Mouse (Mus musculus) kidney, embryonic 15.5 days (tissue): ENCODE results near the gene Sdccag8. TPM values are rescaled to one million over a fixed set of nuclear protein-coding genes. Genes with fewer than 3 reads are reported as not detected.

Experiments
- ATAC-seq: fragments of 200-750 bp; cut with Nextera tagmentation; replicated peaks from 2 replicates; pipeline ENCODE4 v1.8.0; 2017; ENCODE audit warnings: moderate TSS enrichment; ENCODE audit not compliant: low FRiP score
- H3K27ac ChIP-seq: fragments of 300-500 bp; sonication (generic); 2 replicates; pipeline ENCODE4 v1.5.1; 2015; ENCODE audit warnings: mild to moderate bottlenecking, inconsistent platforms
- H3K27me3 ChIP-seq: fragments of 300-500 bp; sonication (generic); 2 replicates; pipeline ENCODE4 v1.6.1; 2015; ENCODE audit warnings: inconsistent platforms
- H3K36me3 ChIP-seq: fragments of 300-500 bp; sonication (generic); 2 replicates; pipeline ENCODE4 v1.6.1; 2015; ENCODE audit warnings: inconsistent platforms
- H3K4me1 ChIP-seq: fragments of 300-500 bp; sonication (generic); 2 replicates; pipeline ENCODE4 v1.6.1; 2015; ENCODE audit warnings: inconsistent platforms
- H3K4me2 ChIP-seq: fragments of 300-500 bp; sonication (generic); 2 replicates; pipeline ENCODE4 v1.6.1; 2015; ENCODE audit warnings: moderate library complexity, mild to moderate bottlenecking, inconsistent platforms
- H3K4me3 ChIP-seq: fragments of 300-500 bp; sonication (generic); replicated peaks from 2 replicates; pipeline ENCODE4 v1.5.1; 2015; ENCODE audit warnings: mild to moderate bottlenecking, inconsistent platforms
- H3K9ac ChIP-seq: fragments of 300-500 bp; sonication (generic); 2 replicates; pipeline ENCODE4 v1.6.1; 2015; ENCODE audit warnings: mild to moderate bottlenecking, inconsistent platforms
- H3K9me3 ChIP-seq: fragments of 300-500 bp; sonication (generic); replicated peaks from 2 replicates; pipeline ENCODE4 v1.6.1; 2016; ENCODE audit warnings: inconsistent platforms
- WGBS: fragments of 180-500 bp; shearing (Covaris S2); methylation state at CpG from one replicate; pipeline ENCODE4 v1.1.7; 2015; ENCODE audit warnings: mixed read lengths; 5-methylcytosine and 5-hydroxymethylcytosine counted together
- polyA plus RNA-seq: library from polyadenylated mRNA; unstranded; fragments of >200 nt; fragmentation: Nextera tagmentation; extraction: Ambion mirVana; gene quantifications from 2 replicates; pipeline ENCODE4 v1.2.1, GENCODE M21; 2015

Sdccag8 gene
- polyA plus RNA-seq, 1 experiment from 2014 or later: 17.1 TPM

GRCm38 (mm10) chr1:176996630-176997201, 182.3 kb downstream of the Sdccag8 start:
- no peak overlapping the region for H3K9ac ChIP-seq
- H3K27me3 ChIP-seq: no peaks in the 10 kb centered on the region
- H3K4me1 ChIP-seq: peaks cover 38% of the 10 kb centered on the region
- H3K4me3 ChIP-seq: no peak overlapping the region
- H3K27ac ChIP-seq: peak overlapping the region; percentile 54; the same call in 1 of the 2 replicates
- 47% methylated on average over 16 of the region's 16 CpGs for WGBS
- H3K4me2 ChIP-seq: peak overlapping the region; percentile 61
- no peak for ATAC-seq
- no peaks in the 10 kb centered on the region for H3K9me3 ChIP-seq
- no peaks in the 10 kb centered on the region for H3K36me3 ChIP-seq

- no peak for ATAC-seq
- WGBS: 49% methylated on average over 6 of the region's 6 CpGs
- H3K27ac ChIP-seq: peak overlapping the region; percentile 54; the same call in 1 of the 2 replicates
Measured at GRCm38 (mm10) chr1:176997254-176997653, 182.8 kb downstream of the Sdccag8 start.

GRCm38 (mm10) chr1:176997711-176998689, 183.5 kb downstream of the Sdccag8 start:
- peak overlapping the region; percentile 30 for H3K4me3 ChIP-seq

More at GRCm38 (mm10) chr1:176997254-176997653, 182.8 kb downstream of the Sdccag8 start:
- Histone ChIP-seq H3K4me2 (peak overlapping the region; percentile 61), H3K9me3 (no peaks in the 10 kb centered on the region), H3K36me3 (no peaks in the 10 kb centered on the region), H3K4me1 (peaks cover 38% of the 10 kb centered on the region), H3K27me3 (no peaks in the 10 kb centered on the region), H3K9ac (no peak overlapping the region), H3K4me3 (no peak overlapping the region)

GRCm38 (mm10) chr1:176999011-176999410, 184.6 kb downstream of the Sdccag8 start:
- 13% methylated on average over 6 of the region's 6 CpGs for WGBS

More at GRCm38 (mm10) chr1:176997711-176998689, 183.5 kb downstream of the Sdccag8 start:
- Histone ChIP-seq H3K9me3 (no peaks in the 10 kb centered on the region), H3K27ac (peak overlapping the region; percentile 85), H3K4me1 (peaks cover 38% of the 10 kb centered on the region), H3K9ac (0 out of 2 replicates have a peak overlapping the region, but pooled peaks have one; percentile 29), H3K36me3 (no peaks in the 10 kb centered on the region), H3K27me3 (no peaks in the 10 kb centered on the region), H3K4me2 (peak overlapping the region; percentile 61)
- ATAC-seq: peak; percentile 81
- WGBS: 36% methylated on average over 33 of the region's 33 CpGs

GRCm38 (mm10) chr1:177002951-177003350, 188.5 kb downstream of the Sdccag8 start:
- Histone ChIP-seq H3K36me3 (no peaks in the 10 kb centered on the region), H3K4me1 (peaks cover 18% of the 10 kb centered on the region), H3K9me3 (no peaks in the 10 kb centered on the region), H3K4me3 (no peak overlapping the region), H3K4me2 (no peak overlapping the region), H3K27me3 (no peaks in the 10 kb centered on the region), H3K9ac (no peak overlapping the region), H3K27ac (no peak overlapping the region)
- no peak for ATAC-seq
- 63% methylated on average over 6 of the region's 6 CpGs for WGBS

More at GRCm38 (mm10) chr1:176999011-176999410, 184.6 kb downstream of the Sdccag8 start:
- Histone ChIP-seq H3K4me2 (no peak overlapping the region), H3K4me3 (no peak overlapping the region), H3K36me3 (no peaks in the 10 kb centered on the region), H3K9me3 (no peaks in the 10 kb centered on the region), H3K4me1 (peaks cover 38% of the 10 kb centered on the region), H3K9ac (no peak overlapping the region), H3K27me3 (no peaks in the 10 kb centered on the region), H3K27ac (peak overlapping the region; percentile 51; the same call in 1 of the 2 replicates)
- peak; percentile 77 for ATAC-seq

GRCm38 (mm10) chr1:177004041-177004741, 189.7 kb downstream of the Sdccag8 start:
- Histone ChIP-seq H3K4me2 (no peak overlapping the region), H3K9ac (no peak overlapping the region), H3K36me3 (no peaks in the 10 kb centered on the region), H3K9me3 (no peaks in the 10 kb centered on the region), H3K4me1 (peaks cover 8% of the 10 kb centered on the region), H3K27ac (no peak overlapping the region), H3K27me3 (no peaks in the 10 kb centered on the region), H3K4me3 (no peak overlapping the region)
- 72% methylated on average over 4 of the region's 4 CpGs for WGBS
- 0 out of 2 replicates have a peak, but pooled peaks have one; percentile 20 for ATAC-seq

- Histone ChIP-seq H3K9me3 (no peaks in the 10 kb centered on the region), H3K27me3 (no peaks in the 10 kb centered on the region), H3K9ac (no peak overlapping the region), H3K27ac (no peak overlapping the region), H3K4me3 (no peak overlapping the region), H3K4me2 (no peak overlapping the region), H3K36me3 (no peaks in the 10 kb centered on the region), H3K4me1 (peaks cover 4% of the 10 kb centered on the region)
- no peak for ATAC-seq
- WGBS: 75% methylated on average over 3 of the region's 3 CpGs
Measured at GRCm38 (mm10) chr1:177007405-177007804, 192.9 kb downstream of the Sdccag8 start.

- Histone ChIP-seq H3K9ac (no peak overlapping the region), H3K4me3 (no peak overlapping the region), H3K36me3 (no peaks in the 10 kb centered on the region), H3K27ac (no peak overlapping the region), H3K4me1 (peaks cover 4% of the 10 kb centered on the region), H3K4me2 (no peak overlapping the region), H3K9me3 (no peaks in the 10 kb centered on the region), H3K27me3 (no peaks in the 10 kb centered on the region)
- ATAC-seq: no peak
- WGBS: 37% methylated on average over 1 of the region's 1 CpGs
Measured at GRCm38 (mm10) chr1:177008777-177009176, 194.3 kb downstream of the Sdccag8 start.

GRCm38 (mm10) chr1:177010041-177010440, 195.6 kb downstream of the Sdccag8 start:
- Histone ChIP-seq H3K4me2 (no peak overlapping the region), H3K27ac (no peak overlapping the region), H3K9ac (no peak overlapping the region), H3K36me3 (no peaks in the 10 kb centered on the region), H3K27me3 (no peaks in the 10 kb centered on the region), H3K9me3 (no peaks in the 10 kb centered on the region), H3K4me3 (no peak overlapping the region), H3K4me1 (peaks cover 7% of the 10 kb centered on the region)
- ATAC-seq: no peak
- 58% methylated on average over 3 of the region's 3 CpGs for WGBS

GRCm38 (mm10) chr1:177010607-177011302, 196.3 kb downstream of the Sdccag8 start:
- 63% methylated on average over 6 of the region's 6 CpGs for WGBS
- no peak overlapping the region for H3K27ac ChIP-seq
- no peak overlapping the region for H3K4me3 ChIP-seq
- H3K9me3 ChIP-seq: no peaks in the 10 kb centered on the region
- ATAC-seq: no peak
- no peak overlapping the region for H3K9ac ChIP-seq
- H3K4me2 ChIP-seq: no peak overlapping the region
- peaks cover 12% of the 10 kb centered on the region for H3K4me1 ChIP-seq
- H3K36me3 ChIP-seq: no peaks in the 10 kb centered on the region
- no peaks in the 10 kb centered on the region for H3K27me3 ChIP-seq

- 85% methylated on average over 13 of the region's 13 CpGs for WGBS
- Histone ChIP-seq H3K27ac (no peak overlapping the region), H3K9me3 (no peaks in the 10 kb centered on the region), H3K4me1 (peaks cover 12% of the 10 kb centered on the region), H3K9ac (no peak overlapping the region), H3K4me2 (no peak overlapping the region), H3K36me3 (no peaks in the 10 kb centered on the region), H3K27me3 (no peaks in the 10 kb centered on the region), H3K4me3 (no peak overlapping the region)
- ATAC-seq: no peak
Measured at GRCm38 (mm10) chr1:177011688-177012087, 197.2 kb downstream of the Sdccag8 start.
